Mouse (Mus musculus) thymus, postnatal 0 days (tissue): ENCODE data around the gene Atp2c2. TPM values are rescaled to one million over a fixed set of nuclear protein-coding genes. Genes with fewer than 3 reads are reported as not detected.

Experiments used
- DNase-seq: peaks from one replicate; pipeline ENCODE4 v3.0.0-alpha.2; 2015; ENCODE audit warnings: low spot score
- polyA plus RNA-seq: library from polyadenylated mRNA; unstranded; fragments of >200 nt; fragmentation: Nextera tagmentation; extraction: Ambion mirVana; gene quantifications from 2 replicates; pipeline ENCODE4 v1.2.1, GENCODE M21; 2015

Gene Atp2c2
- polyA plus RNA-seq, 1 experiment from 2014 or later, result 0.29 TPM

DNA sequence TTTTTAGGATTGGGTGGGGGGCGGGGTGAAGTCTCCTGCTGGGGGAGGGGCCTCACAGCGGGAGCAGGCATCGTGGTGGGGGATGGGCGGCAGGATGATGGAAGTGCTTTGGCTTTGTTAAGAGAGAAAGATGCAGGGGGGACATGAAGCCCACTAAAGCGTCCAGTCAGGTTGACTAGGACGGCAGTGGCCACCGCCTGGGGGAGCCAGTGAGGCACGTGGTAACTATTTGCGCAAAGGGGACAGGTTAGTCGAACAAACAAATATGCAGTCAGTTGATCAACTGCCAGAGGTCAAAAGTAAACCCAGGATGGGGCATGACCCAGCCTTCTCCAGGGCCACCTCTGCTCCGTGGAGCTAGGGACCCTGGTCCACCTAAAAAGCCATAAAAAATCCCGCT, 849 bp upstream of the Atp2c2 start:
- peak; percentile 32 for DNase-seq

DNA sequence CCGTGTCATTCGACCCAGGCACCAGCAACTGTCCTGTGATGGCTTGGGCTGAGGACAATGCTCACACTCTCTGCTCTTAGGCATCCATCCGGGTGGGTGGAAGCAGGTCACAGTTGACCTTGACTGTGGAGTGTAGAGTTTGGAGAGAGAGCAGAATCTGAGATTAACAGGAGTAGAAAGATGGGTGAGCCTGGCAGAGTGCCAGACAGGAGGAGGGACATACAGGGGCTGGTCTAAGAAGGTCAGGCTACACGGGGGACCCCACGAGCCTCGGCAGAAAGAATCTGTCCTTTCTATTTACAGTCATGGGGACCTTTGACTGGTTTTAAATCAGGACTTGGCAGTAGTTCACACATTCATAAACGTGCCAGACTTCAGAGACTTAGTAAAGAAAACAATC, 3.2 kb downstream of the Atp2c2 start:
- DNase-seq, result no peak

- no peak for DNase-seq
Observed at GRCm38 (mm10) chr8:119707146-119707545, 7.3 kb downstream of the Atp2c2 start.

GRCm38 (mm10) chr8:119708471-119708870, 8.7 kb downstream of the Atp2c2 start:
- no peak for DNase-seq

DNA sequence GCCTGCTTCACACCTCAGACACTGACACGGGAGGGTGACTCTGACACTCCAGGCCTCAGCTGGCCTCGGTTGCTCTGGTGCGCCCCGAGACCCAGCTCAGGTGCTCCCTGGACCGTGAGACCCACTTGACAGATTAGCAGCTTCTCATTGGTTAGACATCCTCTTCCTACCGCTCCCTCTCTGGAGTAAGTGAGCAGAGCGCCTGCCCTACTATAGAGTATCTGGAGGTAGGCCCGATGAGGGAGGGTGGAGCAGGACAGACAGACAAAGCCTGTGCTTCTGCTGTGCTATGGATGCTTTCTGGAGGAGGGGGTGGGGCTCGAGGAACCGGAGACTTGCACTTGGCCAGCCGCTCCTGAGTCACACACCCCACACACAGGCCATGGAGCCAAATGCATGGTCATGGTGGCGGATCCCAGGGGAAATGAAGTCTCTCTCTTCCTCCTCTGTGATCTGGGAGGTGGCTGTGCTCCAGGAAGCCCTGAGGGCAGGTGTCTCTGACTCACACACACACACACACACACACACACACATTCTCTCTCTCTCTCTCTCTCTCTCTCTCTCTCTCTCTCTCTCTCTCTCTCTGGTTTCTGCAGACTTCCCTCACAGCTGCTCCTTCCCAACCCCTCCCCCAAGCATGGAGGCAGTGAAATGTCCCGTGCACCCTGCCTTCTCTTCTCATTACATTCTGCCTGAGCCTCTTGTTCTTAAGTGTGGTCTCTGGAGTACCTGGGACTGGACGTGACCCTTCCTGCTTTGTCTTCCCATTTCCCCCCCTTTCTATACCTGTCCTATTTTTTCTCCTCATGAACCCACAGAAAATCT, 9.3 kb downstream of the Atp2c2 start:
- no peak for DNase-seq

DNA sequence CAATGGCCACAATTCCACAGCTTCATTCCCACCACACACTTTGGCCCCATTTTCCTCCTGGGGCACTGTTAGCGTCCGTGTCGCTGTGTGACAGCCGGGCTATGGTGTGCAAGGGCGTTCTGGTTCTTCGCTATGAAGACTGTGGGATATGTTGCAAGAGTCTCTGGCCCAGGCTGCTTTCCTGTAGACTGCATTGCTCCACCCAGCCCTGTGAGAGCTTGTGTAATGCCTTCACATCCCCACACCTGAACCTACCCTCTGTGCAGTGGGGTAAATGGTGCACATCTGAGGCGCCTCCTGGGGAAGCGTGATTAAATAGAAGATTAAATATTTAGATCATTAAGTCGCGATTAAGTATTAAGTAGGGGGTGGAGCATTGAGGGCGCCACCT, 9.9 kb downstream of the Atp2c2 start:
- DNase-seq, result no peak

- no peak for DNase-seq
Observed at GRCm38 (mm10) chr8:119712226-119712625, 12.4 kb downstream of the Atp2c2 start.

GRCm38 (mm10) chr8:119713421-119713820, 13.6 kb downstream of the Atp2c2 start:
- DNase-seq, result no peak

DNA sequence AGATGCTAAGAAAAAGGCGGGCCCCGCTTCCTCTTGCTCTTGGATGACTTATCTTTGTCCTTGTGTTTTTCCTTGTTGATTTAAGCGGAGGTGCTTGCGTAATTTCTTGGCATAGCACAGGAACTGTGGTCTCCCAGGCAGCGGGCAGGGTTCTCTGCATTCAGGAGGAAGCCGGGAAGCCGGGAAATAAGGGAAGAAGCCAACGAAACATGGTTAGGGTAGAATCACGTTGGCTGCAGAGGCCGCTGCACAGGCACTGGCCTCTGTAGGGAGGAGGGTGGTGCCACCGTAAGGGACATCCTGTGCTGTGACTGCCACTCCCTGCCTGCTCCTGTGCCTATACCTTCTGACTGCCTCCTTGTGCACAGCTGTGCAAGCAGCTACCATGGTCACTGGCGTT, 15.4 kb downstream of the Atp2c2 start:
- no peak for DNase-seq

- DNase-seq, result no peak
Observed at GRCm38 (mm10) chr8:119716730-119717299, 17.0 kb downstream of the Atp2c2 start.

DNA sequence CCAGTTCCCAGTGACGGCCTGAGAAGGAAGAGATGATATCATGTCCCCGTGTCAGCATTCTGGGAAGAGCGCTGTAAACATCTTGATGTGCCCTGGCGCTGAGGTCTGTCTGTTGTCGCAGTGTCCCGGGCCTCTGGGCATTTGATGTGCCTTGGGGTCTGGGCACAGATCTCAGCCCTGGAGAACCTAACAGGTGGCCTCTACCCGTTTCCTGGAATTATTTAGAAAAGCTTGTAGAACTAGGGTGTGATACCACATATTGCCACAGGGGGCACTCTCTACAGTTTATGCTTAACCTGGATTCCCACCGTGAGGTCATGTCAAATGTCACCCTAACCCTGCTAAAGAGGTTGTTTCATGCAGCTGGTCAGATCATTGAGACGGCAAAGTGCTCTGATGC, 18.0 kb downstream of the Atp2c2 start:
- peak; percentile 75 for DNase-seq

- DNase-seq, result no peak
Observed at GRCm38 (mm10) chr8:119719011-119719501, 19.2 kb downstream of the Atp2c2 start.

DNA sequence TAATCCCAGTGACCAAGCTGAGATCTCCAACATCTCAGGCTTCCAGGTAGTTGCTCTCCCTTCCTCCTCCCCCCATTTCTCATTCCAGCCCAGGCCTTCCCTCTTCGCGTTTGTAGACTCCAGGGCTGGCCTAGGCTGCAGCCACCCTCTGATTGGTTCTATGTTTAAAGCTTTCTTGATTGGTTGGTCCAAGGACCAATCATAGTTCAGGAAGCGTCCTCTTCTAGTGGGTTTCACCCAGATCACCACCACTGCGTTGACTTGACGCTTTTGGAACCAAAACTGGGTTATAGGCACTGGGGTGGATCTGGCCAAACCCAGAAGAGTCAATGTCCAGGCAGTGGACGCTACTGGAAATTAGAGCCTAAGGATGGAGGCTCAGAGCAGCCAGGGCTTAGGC, 22.5 kb downstream of the Atp2c2 start:
- DNase-seq, result no peak

DNA sequence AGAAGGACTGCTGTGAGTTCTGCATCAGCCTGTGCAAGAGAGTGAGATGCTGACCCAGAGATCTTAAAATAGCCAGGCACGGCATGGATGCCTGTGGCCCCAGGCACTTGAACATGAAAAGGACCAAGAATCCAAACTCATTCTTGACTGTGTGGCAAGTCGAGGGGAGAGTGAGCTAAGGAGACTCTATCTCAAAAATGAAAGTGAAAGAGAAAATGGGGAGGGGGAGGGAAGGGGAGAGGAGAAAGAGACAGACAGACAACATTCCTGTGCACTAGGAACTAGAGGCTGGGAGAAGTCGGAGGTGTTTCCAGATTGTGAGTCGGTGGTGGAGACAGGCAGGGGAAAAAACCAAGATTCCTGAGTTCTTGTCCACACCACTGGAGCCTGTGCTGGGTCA, 23.9 kb downstream of the Atp2c2 start:
- DNase-seq, result no peak

GRCm38 (mm10) chr8:119724596-119724995, 24.8 kb downstream of the Atp2c2 start:
- no peak for DNase-seq

- no peak for DNase-seq
Observed at GRCm38 (mm10) chr8:119727093-119727492, 27.3 kb downstream of the Atp2c2 start.

DNA sequence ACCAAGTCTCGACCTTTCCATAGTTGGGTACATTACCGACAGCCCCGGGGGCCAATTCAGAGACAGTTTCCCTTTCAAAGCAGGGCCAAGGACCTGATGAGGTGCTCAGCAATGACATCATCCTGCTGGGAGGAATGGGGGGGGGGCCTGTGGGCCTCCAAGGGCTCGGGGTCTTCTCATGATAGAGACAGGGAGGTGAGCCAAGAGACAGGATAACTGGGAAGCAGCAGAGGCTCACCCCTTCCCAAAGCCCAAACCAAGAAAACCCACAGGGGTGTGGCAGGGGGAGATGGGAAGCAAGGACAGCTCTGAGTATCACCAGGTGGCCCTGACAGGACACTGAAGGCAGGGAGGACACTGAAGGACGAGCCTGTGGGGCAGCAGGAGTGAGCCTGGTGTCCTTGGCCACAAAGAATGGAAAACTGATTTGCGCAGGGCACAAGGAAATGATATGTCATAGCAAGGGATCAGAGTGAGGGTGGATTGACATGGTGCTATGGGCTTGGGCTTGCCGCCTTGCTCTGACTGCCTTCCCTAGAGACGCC, 28.6 kb downstream of the Atp2c2 start:
- DNase-seq, result no peak

DNA sequence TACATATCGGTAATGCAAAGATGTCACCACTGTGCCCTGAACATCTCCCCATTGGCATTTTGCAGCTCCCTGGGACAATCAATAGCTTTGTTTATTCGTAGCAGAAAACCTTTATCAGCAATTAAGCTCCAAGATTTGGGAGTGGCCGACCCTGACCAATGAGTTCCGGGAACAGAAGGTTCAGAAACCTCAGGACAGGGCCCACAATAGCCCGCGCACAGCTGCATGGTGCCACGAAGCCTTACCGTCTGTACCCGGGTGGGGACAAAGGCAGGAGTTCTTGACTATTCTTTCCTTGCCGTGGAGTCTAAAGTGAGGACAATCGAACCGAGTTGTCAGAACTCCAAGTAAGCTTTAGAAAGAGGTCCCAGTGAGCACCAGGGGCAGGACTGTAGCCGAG, 32.3 kb downstream of the Atp2c2 start:
- DNase-seq, result no peak

DNA sequence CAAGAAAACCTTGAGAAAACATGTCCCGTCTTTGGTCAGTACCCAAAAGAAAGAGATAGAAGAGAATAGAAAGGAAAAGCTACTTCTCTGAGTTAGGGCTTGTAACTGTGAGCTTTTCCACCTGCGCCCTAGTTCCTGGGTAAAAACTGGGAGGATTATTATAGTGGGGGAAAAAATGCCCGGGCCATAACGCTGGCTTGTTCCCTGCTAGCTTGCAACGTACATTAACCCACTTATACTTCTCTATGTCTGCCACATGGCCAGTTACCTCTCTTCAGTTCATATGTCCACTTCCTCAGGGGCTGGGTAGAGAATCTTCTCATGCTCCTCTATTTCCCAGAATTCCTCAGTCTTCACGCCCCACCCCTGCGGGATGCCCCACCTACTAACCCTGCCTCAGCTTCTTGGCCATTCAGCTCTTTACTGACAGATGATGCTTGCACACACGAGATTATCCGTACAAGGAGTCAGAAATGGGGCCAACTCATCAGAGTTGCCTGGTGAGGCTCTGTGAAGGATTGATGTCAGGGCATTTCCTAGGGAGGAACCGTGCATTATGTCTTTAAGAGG, 36.6 kb downstream of the Atp2c2 start:
- DNase-seq, result no peak

DNA sequence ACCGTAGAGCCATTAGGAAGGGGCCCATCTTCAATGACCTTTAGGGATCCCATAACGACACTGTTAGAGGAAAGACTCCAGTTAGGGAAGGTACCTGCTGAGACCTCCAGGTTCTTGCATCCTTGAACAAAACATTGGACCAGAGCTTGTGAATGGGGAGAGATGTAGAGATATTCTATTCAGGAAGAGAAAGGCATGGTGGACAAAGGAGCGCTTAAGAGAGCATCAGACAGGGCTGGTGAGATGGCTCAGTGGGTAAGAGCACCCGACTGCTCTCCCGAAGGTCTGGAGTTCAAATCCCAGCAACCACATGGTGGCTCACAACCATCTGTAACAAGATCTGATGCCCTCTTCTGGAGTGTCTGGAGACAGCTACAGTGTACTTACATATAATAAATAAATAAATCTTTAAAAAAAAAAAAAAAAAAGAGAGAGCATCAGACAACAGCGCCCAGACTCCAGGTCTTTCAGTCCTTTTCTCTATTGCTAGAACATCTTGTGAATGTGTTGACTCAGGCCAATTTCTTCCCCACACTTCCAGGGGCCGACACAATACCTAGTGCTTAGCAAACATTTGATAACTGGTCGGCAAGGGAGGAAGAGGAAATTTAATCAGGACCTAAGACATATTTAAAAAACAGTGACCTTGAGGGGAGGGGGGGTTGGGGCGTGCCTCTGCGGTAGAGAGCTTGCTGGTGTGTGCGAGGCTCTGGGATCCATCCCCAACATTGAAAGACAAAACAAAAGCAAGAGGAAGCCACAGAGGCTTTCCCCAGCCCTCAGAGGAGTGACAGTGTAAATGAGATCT, 37.5 kb downstream of the Atp2c2 start:
- DNase-seq, result no peak

GRCm38 (mm10) chr8:119738129-119738907, 38.5 kb downstream of the Atp2c2 start:
- DNase-seq, result no peak
